Mouse (Mus musculus): Measurements from ENCODE around the gene Tfap2b.

Gene Tfap2b

DNA sequence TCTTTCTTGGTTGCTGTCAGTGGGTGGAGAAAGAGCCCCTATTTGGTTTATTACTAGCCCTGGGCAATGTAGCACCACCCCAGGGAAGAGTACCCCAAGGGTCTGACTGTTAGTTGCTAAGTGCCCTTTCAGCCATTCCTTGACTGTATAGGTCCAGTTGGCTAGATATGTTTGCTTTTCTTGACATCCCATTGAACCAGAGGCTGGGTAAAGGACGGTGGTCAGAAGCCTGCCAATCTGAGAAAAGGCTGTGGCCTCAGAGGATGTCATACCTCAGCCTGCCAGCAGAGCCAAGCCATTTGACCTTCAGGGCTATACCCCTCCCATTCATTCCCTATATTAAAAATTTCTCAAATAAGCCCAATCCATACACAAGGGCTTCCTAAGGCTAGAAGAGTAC, 24.0 kb downstream of the Tfap2b start:
- no peak for DNase-seq (ENCODE audit: low spot score)

DNA sequence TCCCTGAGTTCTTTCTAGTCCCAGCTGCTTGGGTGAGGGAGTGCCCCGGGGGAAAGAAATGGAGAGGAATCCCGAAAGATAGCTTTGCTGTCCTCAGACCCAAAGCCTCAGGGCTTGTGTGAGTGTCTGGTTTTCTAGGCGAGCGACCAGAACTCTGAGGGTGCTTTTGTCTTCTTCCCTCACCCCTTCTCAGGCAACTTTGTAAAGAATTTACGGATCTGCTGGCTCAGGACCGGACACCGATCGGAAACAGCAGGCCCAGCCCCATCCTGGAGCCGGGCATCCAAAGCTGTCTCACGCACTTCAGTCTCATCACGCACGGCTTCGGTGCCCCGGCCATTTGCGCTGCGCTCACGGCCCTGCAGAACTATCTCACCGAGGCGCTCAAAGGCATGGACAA, 25.1 kb downstream of the Tfap2b start:
- no peak for DNase-seq (ENCODE audit: low spot score)

DNA sequence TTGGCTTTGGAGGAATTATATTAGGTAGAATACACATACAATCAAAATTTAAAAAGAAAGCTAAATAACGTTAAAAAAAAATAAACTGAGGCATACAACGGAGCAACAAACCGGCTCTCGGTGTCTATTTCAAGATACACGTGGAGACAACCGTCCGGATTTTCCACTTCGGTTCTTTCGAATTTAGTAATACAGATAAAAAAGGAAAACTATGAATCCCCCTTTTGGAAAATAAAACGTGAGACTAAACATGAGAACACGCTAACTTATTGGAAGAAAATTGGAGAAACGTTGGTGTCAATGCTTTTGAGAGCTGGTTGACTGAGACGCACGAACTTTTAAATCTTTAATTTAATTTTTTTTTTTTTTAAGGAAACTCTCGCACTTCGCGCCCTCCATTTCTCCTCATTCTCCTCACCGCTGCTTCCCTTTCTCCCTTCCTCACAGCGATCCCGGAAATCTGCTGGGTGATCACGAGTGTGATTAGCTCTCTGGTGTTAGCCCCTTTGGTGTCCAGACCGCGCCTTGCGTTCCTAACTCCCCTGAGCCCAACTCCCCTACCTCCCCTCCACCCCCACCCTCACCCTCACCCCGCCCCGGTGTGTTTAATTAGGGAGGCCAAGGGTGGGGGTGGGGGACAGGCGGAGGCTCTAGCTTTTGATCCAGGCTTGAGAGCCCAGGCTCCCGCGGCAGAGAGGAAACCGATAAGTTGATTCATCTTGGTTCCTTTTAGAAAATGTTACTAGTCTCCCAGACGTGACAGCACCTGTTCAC, 25.9 kb downstream of the Tfap2b start:
- DNase-seq (ENCODE audit: low spot score): no peak

DNA sequence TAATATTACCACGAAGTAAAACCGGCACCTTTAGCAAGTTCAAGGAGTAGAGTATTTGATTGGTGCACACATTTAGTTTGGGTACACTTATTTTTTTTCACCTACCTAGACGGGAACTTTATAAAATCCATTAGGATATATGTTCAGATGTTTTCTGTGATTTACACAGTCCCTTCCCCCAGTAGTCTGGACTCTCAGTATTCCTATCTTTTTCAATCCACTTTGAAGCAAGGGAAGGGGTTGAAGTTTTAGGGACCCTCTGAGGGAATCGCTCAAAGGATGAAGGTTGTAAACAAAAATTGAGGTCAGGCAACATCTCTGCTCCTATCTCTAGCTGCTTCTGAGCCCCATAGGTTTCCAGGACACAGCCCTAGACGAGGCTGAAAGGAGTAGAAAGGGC, 27.3 kb downstream of the Tfap2b start:
- no peak for DNase-seq (ENCODE audit: low spot score)

DNA sequence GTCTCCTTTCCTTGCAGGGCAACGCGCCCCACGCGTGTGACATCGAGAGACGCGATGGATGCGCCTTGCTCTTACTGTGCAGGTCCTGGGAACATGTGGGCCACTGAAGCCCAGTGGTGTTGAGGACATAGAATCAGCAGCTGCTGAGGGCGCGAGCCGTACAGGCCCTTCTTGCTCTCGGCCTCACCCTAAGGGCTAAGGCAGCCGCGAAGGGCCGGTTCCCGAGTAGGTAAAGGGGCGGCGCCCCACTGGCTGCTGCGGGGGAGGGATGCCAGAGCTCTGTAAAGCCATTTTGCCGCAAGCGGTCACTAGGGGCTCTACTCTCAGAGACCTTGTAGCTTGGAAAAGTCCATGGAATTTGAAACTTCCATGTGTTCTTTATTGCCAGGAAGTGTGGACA, 27.9 kb downstream of the Tfap2b start:
- DNase-seq (ENCODE audit: low spot score): no peak

DNA sequence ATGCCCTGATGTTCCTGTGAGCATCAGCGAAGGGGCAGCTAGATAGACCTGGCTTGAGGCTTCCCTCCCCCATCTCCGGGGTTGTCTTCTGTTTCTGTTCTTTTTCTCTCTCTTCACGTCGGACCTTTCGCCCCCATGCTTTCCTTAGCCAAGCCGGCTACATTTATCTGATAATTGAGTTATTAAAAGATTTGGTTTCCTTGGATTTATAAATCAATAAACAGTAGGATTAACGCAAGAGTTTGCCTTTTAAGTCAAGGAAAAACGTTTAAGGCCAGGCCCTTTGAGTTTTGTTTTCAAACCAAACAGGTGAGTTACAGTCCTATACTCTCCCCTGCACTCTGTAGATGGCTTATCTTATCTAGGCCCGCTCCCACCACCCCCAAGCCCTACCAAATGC, 28.3 kb downstream of the Tfap2b start:
- no peak for DNase-seq (ENCODE audit: low spot score)

DNA sequence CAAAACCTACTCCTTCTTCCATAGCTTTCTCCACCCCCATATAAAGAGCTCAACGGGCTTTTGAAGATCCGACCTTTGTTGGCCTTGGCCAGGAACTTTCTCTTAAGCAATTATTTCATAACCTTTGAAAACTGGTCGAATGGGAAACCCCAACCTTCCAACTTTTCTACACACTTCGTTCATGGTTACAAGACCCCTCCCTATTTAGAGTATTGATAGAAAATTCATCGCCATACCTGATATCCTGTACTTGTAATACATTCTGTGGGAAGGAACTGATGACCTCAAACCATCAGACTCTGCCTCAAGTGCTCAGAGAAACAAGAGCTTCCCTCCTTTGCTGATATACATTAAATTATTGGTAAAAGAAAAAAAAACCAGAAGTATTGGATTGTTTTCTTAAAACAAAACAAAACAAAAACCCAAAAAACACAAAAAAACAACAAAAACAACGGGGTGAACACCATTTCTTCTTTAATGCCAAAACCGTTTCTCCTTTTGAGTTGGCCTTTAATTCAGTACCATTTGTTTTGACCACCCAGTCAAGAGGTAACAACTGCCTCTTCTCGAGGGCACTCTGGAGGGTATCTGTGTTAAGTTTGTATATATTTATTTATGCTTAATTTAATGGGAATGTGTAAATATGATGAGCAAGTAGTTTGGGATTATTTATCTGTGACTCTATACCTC, 29.2 kb downstream of the Tfap2b start:
- DNase-seq (ENCODE audit: low spot score): no peak

DNA sequence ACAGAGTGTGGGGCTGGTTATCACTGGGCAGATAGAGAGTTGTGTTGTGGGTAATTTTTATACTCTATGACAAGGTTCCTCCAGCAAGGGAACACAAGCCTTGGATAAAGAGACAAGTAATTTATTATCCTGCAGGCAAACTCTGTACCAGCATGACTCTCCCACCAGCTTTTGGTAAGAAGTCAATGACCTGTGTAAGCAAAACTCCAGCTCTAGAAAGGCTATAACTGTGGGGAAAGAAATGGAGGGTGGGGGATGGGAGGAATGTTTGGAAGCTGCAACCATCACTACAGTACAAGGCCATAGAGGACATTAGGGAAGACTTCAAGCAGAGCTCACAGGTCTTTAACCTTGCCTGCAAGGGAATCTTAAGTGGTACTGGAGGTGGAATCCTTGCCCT, 31.3 kb downstream of the Tfap2b start:
- DNase-seq (ENCODE audit: low spot score): no peak

DNA sequence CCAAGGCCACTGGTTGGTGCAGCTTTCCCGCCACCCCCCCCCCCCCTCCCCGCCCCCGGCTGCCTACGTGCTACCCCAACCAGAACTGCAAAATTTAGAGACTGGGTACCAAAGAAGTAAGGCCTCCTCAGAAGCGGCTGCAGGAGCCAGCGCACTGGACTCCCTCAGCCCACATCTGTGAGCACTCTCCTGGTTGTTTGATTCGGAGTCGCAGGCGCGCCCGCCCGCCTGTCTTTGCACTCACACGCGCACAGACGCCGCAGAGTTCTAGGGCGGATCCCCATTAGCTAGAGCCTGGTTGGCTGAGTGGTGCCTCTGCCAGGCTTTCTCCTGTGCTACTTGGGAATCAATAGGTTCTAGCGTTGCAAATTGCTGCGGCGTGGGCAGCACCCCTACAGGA, 32.6 kb downstream of the Tfap2b start:
- DNase-seq (ENCODE audit: low spot score): no peak

DNA sequence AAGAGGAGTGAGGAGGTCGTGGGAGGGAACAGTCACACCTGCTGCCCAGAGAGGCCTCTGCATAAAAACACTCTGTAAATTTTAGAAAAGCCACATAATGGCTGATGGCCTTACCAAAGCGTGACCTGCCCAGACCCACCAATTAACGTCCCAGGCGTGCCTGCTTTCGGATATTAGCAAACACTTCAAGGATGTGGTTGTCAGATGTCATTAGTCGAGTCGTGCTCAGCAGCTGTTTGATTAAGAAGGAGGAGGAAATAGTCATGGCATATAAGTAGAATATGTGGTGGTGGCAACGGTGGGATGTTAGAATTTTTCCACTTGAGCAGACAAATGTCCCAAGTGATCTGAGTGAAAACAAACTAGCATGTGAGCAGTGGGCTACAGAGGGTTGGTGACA, 33.3 kb downstream of the Tfap2b start:
- DNase-seq (ENCODE audit: low spot score): no peak

DNA sequence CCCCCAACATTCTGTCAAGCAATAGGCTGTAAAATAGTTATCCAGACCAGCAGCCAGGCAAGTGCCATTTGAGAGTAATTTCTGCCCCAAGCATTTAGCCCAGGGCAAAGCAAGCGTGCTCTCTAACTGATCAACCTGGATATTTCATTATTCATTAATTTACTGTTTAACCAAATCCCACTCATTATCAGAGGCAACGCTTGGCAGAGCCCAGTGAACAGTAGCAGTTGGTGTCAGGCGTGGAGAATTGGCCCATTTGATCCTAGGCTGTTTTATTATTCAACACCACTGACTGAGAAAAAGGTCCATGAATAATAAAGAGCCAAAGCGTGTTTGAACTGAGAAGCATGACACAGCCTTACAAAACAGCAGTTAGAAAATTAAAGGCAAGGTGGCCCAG, 36.3 kb downstream of the Tfap2b start:
- DNase-seq (ENCODE audit: low spot score): no peak

DNA sequence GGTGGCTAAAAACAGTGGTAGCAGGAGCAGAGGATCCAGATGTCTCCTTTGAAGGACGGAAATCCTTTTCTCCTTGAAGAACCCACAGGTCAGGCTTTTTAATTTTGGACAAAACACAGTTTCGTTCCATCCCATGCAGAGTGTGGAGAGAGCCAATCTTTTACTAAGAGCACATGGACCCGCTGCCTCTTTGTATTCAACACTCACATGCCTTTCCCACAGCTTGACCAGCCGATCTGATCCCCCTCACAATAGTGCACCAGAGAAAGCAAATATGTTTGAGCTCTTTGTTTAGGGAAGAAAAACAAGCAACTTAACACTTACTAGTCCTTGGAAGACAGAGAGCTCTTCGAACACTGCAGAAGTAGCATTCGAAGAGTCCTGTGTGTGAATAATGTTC, 42.6 kb downstream of the Tfap2b start:
- no peak for DNase-seq (ENCODE audit: low spot score)

DNA sequence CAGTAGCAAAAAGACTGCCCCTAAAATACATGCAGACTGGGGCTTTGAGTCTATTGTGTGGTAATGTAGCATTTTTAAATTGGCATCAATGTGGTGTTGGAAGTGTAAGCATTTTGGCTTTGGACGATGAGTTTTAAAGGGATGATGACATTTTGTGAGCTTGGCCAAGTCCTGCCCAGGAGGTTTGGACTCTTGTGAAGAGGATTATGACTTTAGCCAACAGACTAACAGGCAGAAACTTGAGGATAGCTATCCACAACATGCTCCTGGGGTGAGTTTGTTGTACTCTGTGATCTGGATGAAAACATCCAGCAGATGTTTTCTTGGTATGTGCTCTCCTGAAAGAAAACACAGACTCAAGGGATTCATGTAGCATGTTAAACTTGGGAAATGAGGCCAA, 60.9 kb downstream of the Tfap2b start:
- DNase-seq (ENCODE audit: low spot score): no peak
